Mouse (Mus musculus) midbrain, embryonic 13.5 days (tissue): ENCODE measurements at regions not wholly inside any gene's neighbourhood (a gene's known extent, or its start where the extent isn't known, plus 50 kb on each side); places are given as distances from the start of the nearest gene placed in this dataset.

Experiments
- ATAC-seq: fragments of 200-750 bp; cut with Nextera tagmentation; 2 replicates; pipeline ENCODE4 v1.8.0; 2017; ENCODE audit warnings: mild to moderate bottlenecking, moderate TSS enrichment, moderate library complexity
- H3K27ac ChIP-seq: fragments of 300-500 bp; sonication (generic); 2 replicates; pipeline ENCODE4 v1.5.1; 2015; ENCODE audit warnings: inconsistent platforms, mild to moderate bottlenecking, moderate library complexity
- H3K27me3 ChIP-seq: fragments of 300-500 bp; sonication (generic); 2 replicates; pipeline ENCODE4 v1.6.1; 2015; ENCODE audit warnings: mild to moderate bottlenecking, inconsistent platforms
- H3K36me3 ChIP-seq: fragments of 300-500 bp; sonication (generic); 2 replicates; pipeline ENCODE4 v1.6.1; 2015; ENCODE audit warnings: mild to moderate bottlenecking, inconsistent platforms
- H3K4me1 ChIP-seq: fragments of 300-500 bp; sonication (generic); replicated peaks from 2 replicates; pipeline ENCODE4 v1.6.1; 2015; ENCODE audit warnings: inconsistent platforms
- H3K4me2 ChIP-seq: fragments of 300-500 bp; sonication (generic); replicated peaks from 2 replicates; pipeline ENCODE4 v1.6.1; 2015; ENCODE audit warnings: moderate library complexity, mild to moderate bottlenecking, inconsistent platforms
- H3K4me3 ChIP-seq: fragments of 300-500 bp; sonication (generic); replicated peaks from 2 replicates; pipeline ENCODE4 v1.5.1; 2015; ENCODE audit warnings: mild to moderate bottlenecking, inconsistent platforms
- H3K9ac ChIP-seq: fragments of 300-500 bp; sonication (generic); replicated peaks from 2 replicates; pipeline ENCODE4 v1.6.1; 2015; ENCODE audit warnings: mild to moderate bottlenecking, inconsistent platforms
- H3K9me3 ChIP-seq: fragments of 300-500 bp; sonication (generic); 2 replicates; pipeline ENCODE4 v1.6.1; 2016; ENCODE audit warnings: mild to moderate bottlenecking, inconsistent platforms
- WGBS: fragments of 180-500 bp; shearing (Covaris S2); methylation state at CpG from one replicate; pipeline ENCODE4 v1.1.7; 2015; 5-methylcytosine and 5-hydroxymethylcytosine counted together

GRCm38 (mm10) chr13:102273818-102274217 lies 419.5 kb upstream of the Cd180 start:
- WGBS, result 90% methylated on average over 3 of the region's 3 CpGs
- Histone ChIP-seq H3K4me1 (no peaks in the 10 kb centered on the region), H3K4me3 (no peak overlapping the region), H3K27ac (no peak overlapping the region), H3K36me3 (no peaks in the 10 kb centered on the region), H3K9ac (no peak overlapping the region), H3K27me3 (no peaks in the 10 kb centered on the region), H3K9me3 (no peaks in the 10 kb centered on the region), H3K4me2 (no peak overlapping the region)
- ATAC-seq, result no peak

DNA sequence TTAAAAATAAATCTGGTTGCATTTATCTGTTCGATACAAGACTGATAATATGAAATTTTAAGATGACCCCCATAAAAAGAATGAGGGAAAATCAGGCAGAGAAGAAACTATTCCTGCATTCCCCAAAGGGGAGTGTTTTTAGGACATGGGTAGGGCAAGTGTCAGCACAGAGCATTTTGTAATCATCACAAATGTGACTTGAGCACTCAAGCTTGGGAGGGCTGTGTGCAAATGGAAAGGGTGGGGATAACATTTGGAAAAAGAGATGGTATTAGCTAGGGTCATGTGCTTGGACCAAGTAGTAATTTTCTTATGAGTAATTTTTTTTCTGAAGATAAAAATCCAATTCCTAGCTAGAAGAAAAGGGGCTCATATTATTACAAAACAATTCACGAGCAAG lies 418.1 kb upstream of the Cd180 start:
- no peak for ATAC-seq
- H3K27me3 ChIP-seq, result no peaks in the 10 kb centered on the region
- H3K9ac ChIP-seq, result no peak overlapping the region
- H3K4me1 ChIP-seq, result no peaks in the 10 kb centered on the region
- H3K4me3 ChIP-seq, result no peak overlapping the region
- no peak overlapping the region for H3K4me2 ChIP-seq
- H3K27ac ChIP-seq, result no peak overlapping the region
- no peaks in the 10 kb centered on the region for H3K36me3 ChIP-seq
- 97% methylated on average over 2 of the region's 2 CpGs for WGBS
- H3K9me3 ChIP-seq, result no peaks in the 10 kb centered on the region

DNA sequence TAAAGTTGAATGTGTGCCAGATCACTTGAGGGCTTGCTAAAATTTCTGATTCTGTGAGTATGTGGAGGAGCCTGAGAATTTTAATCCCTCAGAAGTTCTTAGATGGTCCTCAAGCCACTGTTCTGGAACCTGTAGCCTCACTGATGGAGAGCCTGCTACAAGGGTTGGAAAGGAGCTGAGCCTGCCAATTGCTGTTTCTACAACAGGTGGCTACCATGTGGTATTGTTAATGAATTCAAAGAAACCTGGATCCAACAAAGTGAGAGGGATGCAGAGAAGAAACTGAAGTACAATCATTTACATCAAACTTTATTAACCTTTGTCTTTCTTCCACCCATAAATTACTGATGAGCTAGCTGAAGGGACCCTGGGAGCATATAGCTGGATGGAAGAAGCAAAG lies 416.5 kb upstream of the Cd180 start:
- ATAC-seq, result no peak
- H3K9ac ChIP-seq, result no peak overlapping the region
- no peak overlapping the region for H3K4me2 ChIP-seq
- H3K4me1 ChIP-seq, result no peaks in the 10 kb centered on the region
- no peaks in the 10 kb centered on the region for H3K9me3 ChIP-seq
- no peaks in the 10 kb centered on the region for H3K27me3 ChIP-seq
- no peak overlapping the region for H3K27ac ChIP-seq
- H3K36me3 ChIP-seq, result no peaks in the 10 kb centered on the region
- no peak overlapping the region for H3K4me3 ChIP-seq

- no peak overlapping the region for H3K4me3 ChIP-seq
- WGBS, result 90% methylated on average over 3 of the region's 3 CpGs
Measured at GRCm38 (mm10) chr13:102280198-102280597, 413.2 kb upstream of the Cd180 start.

DNA sequence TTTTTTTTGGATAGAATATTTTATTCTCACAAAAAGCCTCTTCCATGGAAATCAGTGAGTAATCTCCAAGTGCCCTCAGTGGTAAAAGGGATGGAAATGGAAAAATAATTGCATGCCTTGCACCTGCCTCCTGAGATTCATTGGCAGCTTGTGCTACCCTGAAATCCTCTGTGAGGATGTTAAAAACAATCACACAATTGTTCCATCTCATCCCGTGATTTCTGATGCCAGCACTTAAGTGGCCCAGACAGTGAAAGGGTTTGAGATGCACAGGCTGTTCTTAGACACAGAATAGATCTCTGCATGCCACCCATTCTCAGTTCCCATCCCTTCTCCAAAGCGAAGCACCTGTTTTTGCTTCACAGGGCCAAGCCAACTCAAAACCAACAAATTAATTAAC lies 398.9 kb upstream of the Cd180 start:
- H3K4me1 ChIP-seq, result no peaks in the 10 kb centered on the region
- no peak overlapping the region for H3K27ac ChIP-seq
- no peaks in the 10 kb centered on the region for H3K9me3 ChIP-seq
- no peak overlapping the region for H3K4me3 ChIP-seq
- no peaks in the 10 kb centered on the region for H3K36me3 ChIP-seq
- H3K4me2 ChIP-seq, result no peak overlapping the region
- 72% methylated on average over 2 of the region's 2 CpGs for WGBS
- no peaks in the 10 kb centered on the region for H3K27me3 ChIP-seq
- no peak for ATAC-seq
- H3K9ac ChIP-seq, result no peak overlapping the region

More at GRCm38 (mm10) chr13:102280198-102280597, 413.2 kb upstream of the Cd180 start:
- Histone ChIP-seq H3K36me3 (no peaks in the 10 kb centered on the region), H3K4me2 (no peak overlapping the region), H3K9ac (no peak overlapping the region), H3K9me3 (no peaks in the 10 kb centered on the region), H3K27ac (no peak overlapping the region), H3K4me1 (no peaks in the 10 kb centered on the region), H3K27me3 (no peaks in the 10 kb centered on the region)
- ATAC-seq, result no peak

DNA sequence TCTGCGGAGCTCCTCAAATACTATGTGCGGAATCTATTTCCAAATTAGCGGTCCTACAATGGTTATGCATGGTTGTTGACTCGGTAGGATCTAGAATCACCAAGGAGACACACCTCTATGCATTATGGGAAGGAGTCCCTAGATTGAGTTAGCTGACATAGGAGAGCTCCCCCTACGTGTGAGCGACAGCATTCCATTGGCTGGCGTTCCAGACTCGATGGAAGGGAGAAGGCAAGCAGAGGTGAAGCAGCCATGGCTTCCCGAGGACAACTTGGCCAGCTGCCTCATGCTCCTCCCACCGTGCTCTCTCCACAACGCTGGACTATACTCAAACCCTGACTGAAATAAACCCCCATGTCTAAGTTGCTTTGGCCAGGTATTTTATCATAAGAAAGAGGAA lies 398.3 kb upstream of the Cd180 start:
- Histone ChIP-seq H3K4me2 (no peak overlapping the region), H3K9me3 (no peaks in the 10 kb centered on the region), H3K27ac (no peak overlapping the region), H3K4me1 (no peaks in the 10 kb centered on the region), H3K27me3 (no peaks in the 10 kb centered on the region), H3K36me3 (no peaks in the 10 kb centered on the region), H3K9ac (no peak overlapping the region), H3K4me3 (no peak overlapping the region)
- ATAC-seq, result no peak
- WGBS, result 87% methylated on average over 11 of the region's 11 CpGs

DNA sequence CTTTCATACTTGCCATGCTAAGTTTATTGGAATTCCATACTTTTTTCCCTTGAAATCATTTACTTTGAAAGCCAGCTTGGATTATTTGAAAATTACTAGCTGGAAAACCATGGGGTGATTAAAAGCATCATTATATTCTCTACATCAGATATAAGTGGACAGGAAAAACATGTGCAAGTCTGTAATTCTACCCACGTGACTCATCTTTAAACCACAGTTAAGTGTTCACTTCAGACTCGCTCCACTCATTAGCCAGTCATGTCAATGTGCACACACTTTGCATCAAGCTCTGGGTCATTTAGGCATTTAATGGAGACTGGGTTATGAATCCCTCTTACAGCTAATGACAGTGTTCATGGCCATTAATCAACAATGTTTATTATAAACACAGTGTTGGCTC lies 385.4 kb upstream of the Cd180 start:
- Histone ChIP-seq H3K4me2 (no peak overlapping the region), H3K27me3 (no peaks in the 10 kb centered on the region), H3K9me3 (no peaks in the 10 kb centered on the region), H3K36me3 (no peaks in the 10 kb centered on the region), H3K4me3 (no peak overlapping the region), H3K27ac (no peak overlapping the region), H3K4me1 (no peaks in the 10 kb centered on the region), H3K9ac (no peak overlapping the region)
- ATAC-seq, result no peak
- 85% methylated on average over 2 of the region's 2 CpGs for WGBS

GRCm38 (mm10) chr13:102312096-102312495 lies 381.3 kb upstream of the Cd180 start:
- 84% methylated on average over 3 of the region's 3 CpGs for WGBS
- Histone ChIP-seq H3K4me3 (no peak overlapping the region), H3K27me3 (no peaks in the 10 kb centered on the region), H3K9ac (no peak overlapping the region), H3K4me2 (no peak overlapping the region), H3K36me3 (no peaks in the 10 kb centered on the region), H3K9me3 (no peaks in the 10 kb centered on the region), H3K4me1 (no peaks in the 10 kb centered on the region), H3K27ac (no peak overlapping the region)
- no peak for ATAC-seq

- no peaks in the 10 kb centered on the region for H3K27me3 ChIP-seq
- no peak overlapping the region for H3K27ac ChIP-seq
- H3K4me3 ChIP-seq, result no peak overlapping the region
- H3K36me3 ChIP-seq, result no peaks in the 10 kb centered on the region
- H3K9me3 ChIP-seq, result no peaks in the 10 kb centered on the region
- no peak for ATAC-seq
- no peak overlapping the region for H3K4me2 ChIP-seq
- H3K9ac ChIP-seq, result no peak overlapping the region
- H3K4me1 ChIP-seq, result no peaks in the 10 kb centered on the region
- 80% methylated on average over 3 of the region's 3 CpGs for WGBS
Measured at GRCm38 (mm10) chr13:102315921-102316692, 377.3 kb upstream of the Cd180 start.

DNA sequence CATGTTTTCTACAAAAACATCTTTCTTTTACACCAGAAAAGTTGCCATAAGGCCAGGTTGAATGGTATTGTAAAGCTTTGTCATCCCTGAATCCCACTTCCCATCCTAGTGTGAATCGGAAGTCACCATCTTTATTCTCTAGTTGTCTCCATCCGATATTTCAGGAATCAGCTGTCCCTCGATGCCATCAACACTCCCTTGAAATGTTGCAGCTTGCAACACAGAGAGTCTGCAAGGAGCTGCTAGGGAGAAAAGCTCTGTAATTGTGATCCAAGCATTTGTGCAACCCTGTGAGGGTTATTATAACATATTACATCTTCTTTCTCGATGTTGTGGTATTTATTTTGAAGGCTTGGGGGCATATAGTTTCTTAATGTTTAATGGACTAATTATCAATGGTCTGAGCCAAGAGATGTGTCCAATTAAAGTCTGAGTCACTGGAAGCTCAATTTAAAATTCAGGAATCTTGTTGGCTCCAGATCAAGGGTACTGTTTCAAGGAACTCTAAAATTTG lies 374.4 kb upstream of the Cd180 start:
- Histone ChIP-seq H3K4me1 (no peaks in the 10 kb centered on the region), H3K27me3 (no peaks in the 10 kb centered on the region), H3K4me2 (no peak overlapping the region), H3K27ac (no peak overlapping the region), H3K4me3 (no peak overlapping the region), H3K9me3 (no peaks in the 10 kb centered on the region), H3K36me3 (no peaks in the 10 kb centered on the region), H3K9ac (no peak overlapping the region)
- 90% methylated on average over 4 of the region's 4 CpGs for WGBS
- no peak for ATAC-seq

DNA sequence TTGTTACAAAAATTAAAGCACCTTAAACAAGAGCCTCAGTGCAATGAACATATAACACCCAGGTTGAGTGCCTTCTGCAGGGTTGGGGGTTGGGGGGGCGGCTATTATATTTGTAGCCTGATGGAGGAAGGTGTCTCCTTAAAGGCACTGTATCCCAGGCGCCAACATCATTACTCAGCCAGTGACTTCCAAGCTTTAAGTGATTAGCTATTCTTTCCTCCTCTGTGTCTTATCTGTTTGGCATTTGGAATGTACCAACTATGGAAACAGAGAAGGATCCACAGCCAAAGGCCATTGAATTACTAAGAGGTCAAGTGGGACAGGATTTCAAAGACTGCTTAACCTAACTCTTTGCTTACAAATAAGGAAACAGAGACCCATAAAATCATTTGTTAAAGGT lies 373.9 kb upstream of the Cd180 start:
- no peak overlapping the region for H3K27ac ChIP-seq
- no peak overlapping the region for H3K4me3 ChIP-seq
- H3K36me3 ChIP-seq, result no peaks in the 10 kb centered on the region
- H3K27me3 ChIP-seq, result no peaks in the 10 kb centered on the region
- H3K9ac ChIP-seq, result no peak overlapping the region
- WGBS, result 94% methylated on average over 2 of the region's 2 CpGs
- no peaks in the 10 kb centered on the region for H3K9me3 ChIP-seq
- no peak overlapping the region for H3K4me2 ChIP-seq
- no peak for ATAC-seq
- H3K4me1 ChIP-seq, result no peaks in the 10 kb centered on the region

DNA sequence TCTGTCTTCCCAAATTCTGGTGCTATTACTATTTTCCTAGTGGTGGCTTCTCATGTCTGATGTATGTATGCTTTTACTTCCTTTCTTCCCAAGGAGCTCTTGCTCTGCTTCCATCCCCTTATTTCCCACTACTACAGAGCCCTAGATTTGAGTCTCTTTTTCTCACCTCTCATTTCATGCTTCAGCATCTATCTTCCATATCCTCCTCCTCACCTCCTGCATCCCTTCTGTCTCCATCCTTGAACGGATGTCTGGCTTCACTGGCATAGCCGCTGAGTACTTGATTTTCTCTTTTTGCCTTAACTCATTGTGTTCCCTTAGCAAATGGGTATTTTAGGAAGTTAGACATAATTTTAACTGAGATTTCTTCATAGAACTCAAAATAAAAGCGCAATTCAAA lies 369.5 kb upstream of the Cd180 start:
- WGBS, result 95% methylated on average over 3 of the region's 3 CpGs

GRCm38 (mm10) chr13:102326003-102326402 lies 367.4 kb upstream of the Cd180 start:
- Histone ChIP-seq H3K36me3 (no peaks in the 10 kb centered on the region), H3K9ac (no peak overlapping the region), H3K4me3 (no peak overlapping the region), H3K4me2 (no peak overlapping the region), H3K27me3 (no peaks in the 10 kb centered on the region), H3K27ac (no peak overlapping the region), H3K4me1 (no peaks in the 10 kb centered on the region), H3K9me3 (no peaks in the 10 kb centered on the region)
- 88% methylated on average over 2 of the region's 2 CpGs for WGBS
- no peak for ATAC-seq

More for the DNA sequence above, 369.5 kb upstream of the Cd180 start:
- H3K4me2 ChIP-seq, result no peak overlapping the region
- no peaks in the 10 kb centered on the region for H3K4me1 ChIP-seq
- no peak overlapping the region for H3K9ac ChIP-seq
- H3K27ac ChIP-seq, result no peak overlapping the region
- H3K27me3 ChIP-seq, result no peaks in the 10 kb centered on the region
- no peaks in the 10 kb centered on the region for H3K9me3 ChIP-seq
- no peaks in the 10 kb centered on the region for H3K36me3 ChIP-seq
- no peak for ATAC-seq
- no peak overlapping the region for H3K4me3 ChIP-seq
